Comparison of ENCODE assay signal across 8 mouse cellular contexts in the genomic region with DNA sequence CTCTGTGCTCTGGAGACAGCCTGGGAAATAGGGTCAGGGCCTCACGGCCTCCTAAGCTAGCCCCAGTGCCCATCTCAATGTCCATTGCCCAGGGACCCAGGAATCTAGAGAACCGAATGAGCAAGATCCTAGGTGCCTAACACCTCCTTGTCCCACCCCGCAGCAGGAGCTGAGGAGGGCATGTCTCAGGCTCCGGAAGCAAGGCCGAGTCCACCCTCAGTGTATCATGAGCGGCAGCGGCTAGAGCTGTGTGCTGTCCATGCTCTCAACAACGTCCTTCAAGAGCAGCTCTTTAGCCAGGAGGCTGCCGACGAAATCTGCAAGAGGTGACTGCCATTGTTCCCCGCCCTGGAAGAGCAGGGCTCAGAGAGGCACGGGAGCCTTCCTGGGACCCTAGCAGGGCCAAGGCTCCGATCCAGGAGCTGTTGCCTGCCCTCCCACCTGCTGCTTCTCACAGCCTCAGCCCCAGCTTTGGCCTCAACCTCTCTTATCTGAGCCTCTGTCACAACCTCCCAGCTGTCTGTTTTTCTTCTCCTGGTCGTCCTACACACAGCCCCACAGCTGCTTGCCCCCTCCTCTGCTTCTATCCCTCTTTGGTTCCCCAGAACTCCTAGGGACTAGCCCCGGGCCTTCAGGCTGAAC. TPM values are rescaled to one million over a fixed set of nuclear protein-coding genes. Genes with fewer than 3 reads are reported as not detected.
DNase-seq lines count a peak whose midpoint lies in the region; ATAC-seq and TF ChIP-seq lines count a peak whose summit lies in the region.

No protein-coding gene starts in this region.

- no peak for DNase-seq in kidney, postnatal 36 days
- DNase-seq in MEL (ENCODE audit: low read depth, low spot score) (peak; percentile 20), liver (peak; percentile 77)
- DNase-seq in forebrain, embryonic 11.5 days (ENCODE audit: low spot score) = peak; percentile 59
- DNase-seq in thymus, postnatal 25 days = no peak
- DNase-seq in yolk sac, embryonic 10.5 days (ENCODE audit: low spot score) = no peak

- peaks cover 9% of the 10 kb centered on the region for H3K27me3 ChIP-seq in kidney, embryonic 14.5 days (ENCODE audit: control insufficient read depth, insufficient read depth, low read length)
- no peaks in the 10 kb centered on the region for H3K27me3 ChIP-seq in MEL (ENCODE audit: control insufficient read depth in 1 of 2, insufficient read depth in 2 of 2, low read length in 2 of 2)
- H3K27me3 ChIP-seq in forebrain, embryonic 11.5 days (ENCODE audit: control insufficient read depth, insufficient read depth, low read length) = no peaks in the 10 kb centered on the region
- H3K27me3 ChIP-seq in stomach, embryonic 14.5 days (ENCODE audit: control insufficient read depth, insufficient read depth, low read length) = 0 out of 2 replicates have a peak, but pooled peaks cover under 1% of the 10 kb centered on the region

- no peak for TF ChIP-seq CTCF in MEL (IDR thresholded peaks at IDR 0.05 in 2 of 3, conservative IDR thresholded peaks at IDR 0.05 in 1 of 3; ENCODE audit: control insufficient read depth in 1 of 3, insufficient read depth in 1 of 3, low read depth in 2 of 3, low read length in 3 of 3, poor library complexity in 1 of 3, severe bottlenecking in 1 of 3)

- WGBS in kidney, embryonic 14.5 days = 70% methylated on average over 15 of the region's 15 CpGs
- WGBS in forebrain, embryonic 11.5 days = 67% methylated on average over 15 of the region's 15 CpGs
- WGBS in stomach, embryonic 14.5 days = 66% methylated on average over 15 of the region's 15 CpGs

- peaks cover 3% of the 10 kb centered on the region for H3K79me2 ChIP-seq in MEL (ENCODE audit: control insufficient read depth, insufficient read depth, low read length, poor library complexity)

- no peak for TF ChIP-seq POLR2A in MEL (IDR thresholded peaks at IDR 0.05; ENCODE audit: control insufficient read depth in 1 of 2, insufficient read depth in 1 of 2, low read depth in 1 of 2, low read length in 2 of 2, poor library complexity in 1 of 2)

- ATAC-seq in kidney, embryonic 14.5 days (ENCODE audit: low FRiP score, low TSS enrichment) = no peak
- no peak for ATAC-seq in forebrain, embryonic 11.5 days (replicated peaks; ENCODE audit: low FRiP score)
- no peak for ATAC-seq in stomach, embryonic 14.5 days (ENCODE audit: insufficient number of reproducible peaks, insufficient read depth, low FRiP score, low read depth)

- peaks cover 10% of the 10 kb centered on the region for H3K4me1 ChIP-seq in kidney, embryonic 14.5 days (ENCODE audit: control insufficient read depth, insufficient read depth, low read length)
- peaks cover 0 to 13% of the 10 kb centered on the region in 2 experiments; a peak in 2 of 4 replicates for H3K4me1 ChIP-seq in MEL (ENCODE audit: control insufficient read depth in 1 of 2, insufficient read depth in 2 of 2, low read length in 2 of 2)
- H3K4me1 ChIP-seq in forebrain, embryonic 11.5 days (replicated peaks; ENCODE audit: control insufficient read depth, insufficient read depth, low read length) = peaks cover 22% of the 10 kb centered on the region
- H3K4me1 ChIP-seq in stomach, embryonic 14.5 days (ENCODE audit: control insufficient read depth, insufficient read depth, low read length) = peaks cover 8% of the 10 kb centered on the region

- TF ChIP-seq RAD21 in MEL (IDR thresholded peaks at IDR 0.05; ENCODE audit: low read depth, low read length) = no peak

- peak overlapping the region; percentile 72 for H3K9ac ChIP-seq in kidney, embryonic 14.5 days (ENCODE audit: low read depth, low read length)
- H3K9ac ChIP-seq in MEL (ENCODE audit: control insufficient read depth, low read depth, low read length, poor library complexity, severe bottlenecking) = peak overlapping the region; percentile 74
- H3K9ac ChIP-seq in forebrain, embryonic 11.5 days (ENCODE audit: low read length) = peak overlapping the region; percentile 72
- peak overlapping the region; percentile 45; the same call in 1 of the 2 replicates for H3K9ac ChIP-seq in stomach, embryonic 14.5 days (replicated peaks; ENCODE audit: low read depth, low read length)

- peak overlapping the region; percentile 62 for H3K4me2 ChIP-seq in kidney, embryonic 14.5 days (replicated peaks; ENCODE audit: low read depth, low read length)
- H3K4me2 ChIP-seq in forebrain, embryonic 11.5 days (ENCODE audit: low read depth, low read length, severe bottlenecking) = peak overlapping the region; percentile 67
- H3K4me2 ChIP-seq in stomach, embryonic 14.5 days (replicated peaks; ENCODE audit: low read depth, low read length) = peak overlapping the region; percentile 45

- H3K4me3 ChIP-seq in kidney, embryonic 14.5 days (ENCODE audit: low read length) = peak overlapping the region; percentile 69
- peak overlapping the region; percentile 58 to 76 for H3K4me3 ChIP-seq in MEL (ENCODE audit: control insufficient read depth in 1 of 2, insufficient read depth in 1 of 2, low read depth in 2 of 2, low read length in 2 of 2)
- peak overlapping the region; percentile 55 for H3K4me3 ChIP-seq in forebrain, embryonic 11.5 days (ENCODE audit: low read depth, low read length)
- peak overlapping the region; percentile 61 for H3K4me3 ChIP-seq in stomach, embryonic 14.5 days (ENCODE audit: low read depth, low read length)

- no peaks in the 10 kb centered on the region for H3K9me3 ChIP-seq in kidney, embryonic 14.5 days (ENCODE audit: control insufficient read depth, low read length)
- H3K9me3 ChIP-seq in MEL (replicated peaks; ENCODE audit: insufficient read depth, low read length) = no peaks in the 10 kb centered on the region
- H3K9me3 ChIP-seq in forebrain, embryonic 11.5 days (ENCODE audit: control insufficient read depth, low read length) = no peaks in the 10 kb centered on the region
- H3K9me3 ChIP-seq in stomach, embryonic 14.5 days (ENCODE audit: control insufficient read depth, low read depth, low read length) = no peaks in the 10 kb centered on the region

- no peak overlapping the region for H3K27ac ChIP-seq in kidney, embryonic 14.5 days (ENCODE audit: low read depth, low read length)
- H3K27ac ChIP-seq in MEL (ENCODE audit: control insufficient read depth, low read depth, low read length) = no peak overlapping the region
- peak overlapping the region; percentile 87 for H3K27ac ChIP-seq in forebrain, embryonic 11.5 days (ENCODE audit: low read depth, low read length)
- no peak overlapping the region for H3K27ac ChIP-seq in stomach, embryonic 14.5 days (ENCODE audit: low read length)

- TF ChIP-seq EP300 in MEL (IDR thresholded peaks at IDR 0.05; ENCODE audit: low read depth in 1 of 2, low read length in 2 of 2) = no peak

- no peaks in the 10 kb centered on the region for H3K36me3 ChIP-seq in kidney, embryonic 14.5 days (ENCODE audit: control insufficient read depth, insufficient read depth, low read length)
- no peaks in the 10 kb centered on the region for H3K36me3 ChIP-seq in MEL (ENCODE audit: control insufficient read depth in 1 of 2, insufficient read depth in 2 of 2, low read length in 2 of 2)
- H3K36me3 ChIP-seq in forebrain, embryonic 11.5 days (ENCODE audit: control insufficient read depth, insufficient read depth, low read length) = no peaks in the 10 kb centered on the region
- H3K36me3 ChIP-seq in stomach, embryonic 14.5 days (ENCODE audit: control insufficient read depth, insufficient read depth, low read length) = no peaks in the 10 kb centered on the region; the same call in 1 of the 2 replicates

TF ChIP-seq in MEL, 35 proteins besides CTCF, POLR2A, EP300 and RAD21 (continues in another document):
- TF ChIP-seq CHD2 (IDR thresholded peaks at IDR 0.05; ENCODE audit: low read length) = no peak

RNA-seq across cellular contexts. Expression of a gene that starts 1.0 kb away (rescaled TPM):
- polyA plus RNA-seq in kidney, embryonic 14.5 days (2014; fragmentation: Nextera tagmentation; extraction: Ambion mirVana) = 64.9 and 78.9 TPM in 2 replicates
- total RNA-seq in MEL (2012; rRNA removed) = 58.4 and 95.5 TPM in 2 replicates
- 100 to 1,000 TPM in 1 of 2 experiments, not detected in 1; 141 TPM for polyA plus RNA-seq in MEL (2012; ENCODE audit: insufficient read depth in 1 of 2, insufficient read length in 2 of 2, low read depth in 1 of 2, low replicate concordance in 2 of 2, missing spikeins in 1 of 2)
- polyA plus RNA-seq in forebrain, embryonic 11.5 days (2014; fragmentation: Nextera tagmentation; extraction: Ambion mirVana) = 60.9 and 68.9 TPM in 2 replicates
- polyA plus RNA-seq in stomach, embryonic 14.5 days (2014; fragmentation: Nextera tagmentation; extraction: Ambion mirVana) = 76.7 and 82.1 TPM in 2 replicates

RNA-seq across cellular contexts. Expression of a gene that starts 3.6 kb away (rescaled TPM):
- polyA plus RNA-seq in kidney, embryonic 14.5 days (2014; fragmentation: Nextera tagmentation; extraction: Ambion mirVana) = 0.88 and 1.6 TPM in 2 replicates
- total RNA-seq in MEL (2012; rRNA removed) = not detected in 2 replicates
- under 1 TPM in 1 of 2 experiments, not detected in 1; 0.89 TPM for polyA plus RNA-seq in MEL (2012; ENCODE audit: insufficient read depth in 1 of 2, insufficient read length in 2 of 2, low read depth in 1 of 2, low replicate concordance in 2 of 2, missing spikeins in 1 of 2)
- polyA plus RNA-seq in forebrain, embryonic 11.5 days (2014; fragmentation: Nextera tagmentation; extraction: Ambion mirVana) = 2.6 and 2.9 TPM in 2 replicates
- polyA plus RNA-seq in stomach, embryonic 14.5 days (2014; fragmentation: Nextera tagmentation; extraction: Ambion mirVana) = 0.52 and 1.1 TPM in 2 replicates

RNA-seq across cellular contexts. Expression of a gene that starts 27.6 kb away (rescaled TPM):
- 122 and 138 TPM in 2 replicates for polyA plus RNA-seq in kidney, embryonic 14.5 days (2014; fragmentation: Nextera tagmentation; extraction: Ambion mirVana)
- 81.3 and 91.4 TPM in 2 replicates for total RNA-seq in MEL (2012; rRNA removed)
- polyA plus RNA-seq in MEL (2012; ENCODE audit: insufficient read depth in 1 of 2, insufficient read length in 2 of 2, low read depth in 1 of 2, low replicate concordance in 2 of 2, missing spikeins in 1 of 2) = 100 to 1,000 TPM in 1 of 2 experiments, not detected in 1; 149 TPM
- polyA plus RNA-seq in forebrain, embryonic 11.5 days (2014; fragmentation: Nextera tagmentation; extraction: Ambion mirVana) = 115 and 124 TPM in 2 replicates
- 113 and 116 TPM in 2 replicates for polyA plus RNA-seq in stomach, embryonic 14.5 days (2014; fragmentation: Nextera tagmentation; extraction: Ambion mirVana)

RNA-seq across cellular contexts. Expression of a gene that starts 27.6 kb away (rescaled TPM):
- polyA plus RNA-seq in kidney, embryonic 14.5 days (2014; fragmentation: Nextera tagmentation; extraction: Ambion mirVana) = 13.2 and 16.6 TPM in 2 replicates
- 0.69 and 1.2 TPM in 2 replicates for total RNA-seq in MEL (2012; rRNA removed)
- 1 to 10 TPM in 1 of 2 experiments, not detected in 1; 2.0 TPM for polyA plus RNA-seq in MEL (2012; ENCODE audit: insufficient read depth in 1 of 2, insufficient read length in 2 of 2, low read depth in 1 of 2, low replicate concordance in 2 of 2, missing spikeins in 1 of 2)
- polyA plus RNA-seq in forebrain, embryonic 11.5 days (2014; fragmentation: Nextera tagmentation; extraction: Ambion mirVana) = 22.3 and 25.3 TPM in 2 replicates
- polyA plus RNA-seq in stomach, embryonic 14.5 days (2014; fragmentation: Nextera tagmentation; extraction: Ambion mirVana) = 11.6 and 17.9 TPM in 2 replicates

RNA-seq across cellular contexts. Expression of a gene that starts 39.9 kb away (rescaled TPM):
- polyA plus RNA-seq in kidney, embryonic 14.5 days (2014; fragmentation: Nextera tagmentation; extraction: Ambion mirVana) = 0.50 and 0.70 TPM in 2 replicates
- 0.52 and 0.58 TPM in 2 replicates for total RNA-seq in MEL (2012; rRNA removed)
- polyA plus RNA-seq in MEL (2012; ENCODE audit: insufficient read depth in 1 of 2, insufficient read length in 2 of 2, low read depth in 1 of 2, low replicate concordance in 2 of 2, missing spikeins in 1 of 2) = 1 to 10 TPM in 1 of 2 experiments, not detected in 1; 4.4 TPM
- 8.2 and 9.8 TPM in 2 replicates for polyA plus RNA-seq in forebrain, embryonic 11.5 days (2014; fragmentation: Nextera tagmentation; extraction: Ambion mirVana)
- polyA plus RNA-seq in stomach, embryonic 14.5 days (2014; fragmentation: Nextera tagmentation; extraction: Ambion mirVana) = 1.2 and 2.1 TPM in 2 replicates

Comparison
In these comparisons a context has a peak if more than half of its experiments do, and no peak if none do; other contexts are left out.
1. DNase-seq: peak in MEL (single experiment), forebrain, embryonic 11.5 days (single experiment) and liver (single experiment); none in kidney, postnatal 36 days (0 of 2), thymus, postnatal 25 days (single experiment) and yolk sac, embryonic 10.5 days (single experiment).
2. Peak in every context shown above with its lines, with median percentiles within 50 percentile points of each other: H3K4me2 ChIP-seq, H3K4me3 ChIP-seq and H3K9ac ChIP-seq.